Mouse (Mus musculus): ENCODE measurements around the gene Gpr180.

GRCm38 (mm10) chr14:118148046-118148445 lies 11.1 kb downstream of the Gpr180 start:
- TF ChIP-seq CTCF (IDR thresholded peaks at IDR 0.05; ENCODE audit: low read depth, low read length), result no peak
- TF ChIP-seq POLR2A (IDR thresholded peaks at IDR 0.05; ENCODE audit: insufficient read depth, low read length), result no peak
